Mouse (Mus musculus): ENCODE measurements around the gene Lmod3.

GRCm38 (mm10) chr6:97234911-97235668 is 17.5 kb downstream of the Lmod3 start:
- TF ChIP-seq CTCF (IDR thresholded peaks at IDR 0.05; ENCODE audit: low read depth) (no peak), EP300 (IDR thresholded peaks at IDR 0.05; ENCODE audit: low read depth) (no peak)

Measured in liver, embryonic 14.5 days (tissue).